Mouse (Mus musculus) megakaryocyte-erythroid progenitor cell, adult 5-6 weeks (primary cell): Measurements from ENCODE around the gene Shc4. TPM values are rescaled to one million over a fixed set of nuclear protein-coding genes. Genes with fewer than 3 reads are reported as not detected.

Source experiments
- ATAC-seq: replicated peaks from 2 replicates; pipeline ENCODE4 v1.8.0; 2016; ENCODE audit warnings: mild to moderate bottlenecking, inconsistent platforms; ENCODE audit not compliant: severe bottlenecking, poor library complexity, low FRiP score, low TSS enrichment
- total RNA-seq, 2 experiments: library from RNA; stranded (forward) in 1 of 2; stranded (reverse) in 1 of 2; fragments of 200-1000, 215-1000 nt in 1 of 2; fragments of >200 nt in 1 of 2; fragmentation: Nextera tagmentation in 1 of 2; gene quantifications; 2 replicates each; pipeline ENCODE4 v1.2.3; 2014 to 2017

The Shc4 gene
- total RNA-seq, 2 experiments from 2014 or later: 0.98 to 1.2 TPM

GRCm38 (mm10) chr2:125594786-125595185 is 129.2 kb downstream of the Shc4 start:
- ATAC-seq: no peak

- no peak for ATAC-seq
These were observed 129.9 kb downstream of the Shc4 start for GRCm38 (mm10) chr2:125594072-125594471.

- ATAC-seq: no peak
These were observed 132.1 kb downstream of the Shc4 start for GRCm38 (mm10) chr2:125591895-125592294.

GRCm38 (mm10) chr2:125589287-125589686 is 134.7 kb downstream of the Shc4 start:
- ATAC-seq: no peak

GRCm38 (mm10) chr2:125581081-125581480 is 142.9 kb downstream of the Shc4 start:
- peak; percentile 82 for ATAC-seq

- no peak for ATAC-seq
These were observed 146.3 kb downstream of the Shc4 start for GRCm38 (mm10) chr2:125577670-125578069.

Other genes starting within 250 kb of the Shc4 start
- gene Gm9913, start 219.1 kb downstream of the Shc4 start, total RNA-seq (2014; fragmentation: Nextera tagmentation): not detected in 2 replicates
- gene Gm9913, start 219.1 kb downstream of the Shc4 start, total RNA-seq (2017): not detected in 2 replicates
- not detected in 2 replicates for gene Fbn1, start 216.2 kb downstream of the Shc4 start, total RNA-seq (2014; fragmentation: Nextera tagmentation)
- not detected in 2 replicates for gene Fbn1, start 216.2 kb downstream of the Shc4 start, total RNA-seq (2017)
- gene Cep152, start 99.0 kb downstream of the Shc4 start, total RNA-seq (2014; fragmentation: Nextera tagmentation): 13.5 and 14.4 TPM in 2 replicates
- 19.9 and 21.0 TPM in 2 replicates for gene Cep152, start 99.0 kb downstream of the Shc4 start, total RNA-seq (2017)
- gene Eid1, start 51.1 kb downstream of the Shc4 start, total RNA-seq (2014; fragmentation: Nextera tagmentation): 56.0 and 59.1 TPM in 2 replicates
- gene Eid1, start 51.1 kb downstream of the Shc4 start, total RNA-seq (2017): 131 and 165 TPM in 2 replicates
- gene Secisbp2l, start 58.7 kb upstream of the Shc4 start, total RNA-seq (2014; fragmentation: Nextera tagmentation): 10.5 and 18.0 TPM in 2 replicates
- gene Secisbp2l, start 58.7 kb upstream of the Shc4 start, total RNA-seq (2017): 11.5 and 13.8 TPM in 2 replicates
- 3.3 and 12.4 TPM in 2 replicates for gene Galk2, start 135.0 kb upstream of the Shc4 start, total RNA-seq (2014; fragmentation: Nextera tagmentation)
- gene Galk2, start 135.0 kb upstream of the Shc4 start, total RNA-seq (2017): 9.4 and 10.3 TPM in 2 replicates
- gene Cops2, start 135.0 kb upstream of the Shc4 start, total RNA-seq (2014; fragmentation: Nextera tagmentation): 82.2 and 102 TPM in 2 replicates
- gene Cops2, start 135.0 kb upstream of the Shc4 start, total RNA-seq (2017): 156 and 313 TPM in 2 replicates